Mouse (Mus musculus) forebrain, embryonic 16.5 days (tissue): Measurements from ENCODE around the gene Bcam. TPM values are rescaled to one million over a fixed set of nuclear protein-coding genes. Genes with fewer than 3 reads are reported as not detected.

Experiments
- ATAC-seq: fragments of 200-750 bp; cut with Nextera tagmentation; 2 replicates; pipeline ENCODE4 v1.8.0; 2017; ENCODE audit warnings: mild to moderate bottlenecking, moderate library complexity
- H3K27ac ChIP-seq: fragments of 300-500 bp; sonication (generic); 2 replicates; pipeline ENCODE4 v1.5.1; 2014; ENCODE audit warnings: low read length, control low read depth
- H3K27me3 ChIP-seq: fragments of 300-500 bp; sonication (generic); replicated peaks from 2 replicates; pipeline ENCODE4 v1.6.1; 2014; ENCODE audit warnings: low read length; ENCODE audit not compliant: control insufficient read depth, insufficient read depth
- H3K36me3 ChIP-seq: fragments of 300-500 bp; sonication (generic); 2 replicates; pipeline ENCODE4 v1.6.1; 2014; ENCODE audit not compliant: control insufficient read depth, insufficient read depth
- H3K4me1 ChIP-seq: fragments of 300-500 bp; sonication (generic); replicated peaks from 2 replicates; pipeline ENCODE4 v1.6.1; 2014; ENCODE audit warnings: low read length; ENCODE audit not compliant: control insufficient read depth, insufficient read depth
- H3K4me2 ChIP-seq: fragments of 300-500 bp; sonication (generic); 2 replicates; pipeline ENCODE4 v1.6.1; 2014; ENCODE audit warnings: mild to moderate bottlenecking, low read length, control low read depth
- H3K4me3 ChIP-seq: fragments of 300-500 bp; sonication (generic); replicated peaks from 2 replicates; pipeline ENCODE4 v1.5.1; 2014; ENCODE audit warnings: mild to moderate bottlenecking, low read length, control low read depth
- H3K9ac ChIP-seq: fragments of 300-500 bp; sonication (generic); replicated peaks from 2 replicates; pipeline ENCODE4 v1.6.1; 2014; ENCODE audit warnings: low read depth, low read length, control low read depth
- H3K9me3 ChIP-seq: fragments of 300-500 bp; sonication (generic); 2 replicates; pipeline ENCODE4 v1.6.1; 2016; ENCODE audit warnings: low read length; ENCODE audit not compliant: control insufficient read depth
- WGBS: fragments of 180-500 bp; shearing (Covaris S2); extraction: QIAGEN DNeasy Blood & Tissue Kit; methylation state at CpG from one replicate; pipeline ENCODE4 v1.1.7; 2014; 5-methylcytosine and 5-hydroxymethylcytosine counted together
- polyA plus RNA-seq: library from polyadenylated mRNA; unstranded; fragments of >200 nt; fragmentation: Nextera tagmentation; extraction: Ambion mirVana; gene quantifications from 2 replicates; pipeline ENCODE4 v1.2.1, GENCODE M21; 2015

The Bcam gene
- polyA plus RNA-seq, 1 experiment from 2014 or later = 7.9 TPM

GRCm38 (mm10) chr7:19743791-19744190 lies 27.0 kb downstream of the Bcam start:
- no peaks in the 10 kb centered on the region for H3K9me3 ChIP-seq
- peaks cover 23% of the 10 kb centered on the region for H3K4me1 ChIP-seq
- no peak overlapping the region for H3K4me2 ChIP-seq
- H3K36me3 ChIP-seq = no peaks in the 10 kb centered on the region
- WGBS = 93% methylated on average over 6 of the region's 6 CpGs
- no peak for ATAC-seq
- H3K27ac ChIP-seq = no peak overlapping the region
- no peak overlapping the region for H3K4me3 ChIP-seq
- no peak overlapping the region for H3K9ac ChIP-seq
- no peaks in the 10 kb centered on the region for H3K27me3 ChIP-seq

- no peak overlapping the region for H3K4me3 ChIP-seq
- H3K4me2 ChIP-seq = no peak overlapping the region
- H3K4me1 ChIP-seq = peaks cover 11% of the 10 kb centered on the region
- WGBS = 69% methylated on average over 5 of the region's 5 CpGs
- ATAC-seq = no peak
- no peak overlapping the region for H3K27ac ChIP-seq
- no peaks in the 10 kb centered on the region for H3K27me3 ChIP-seq
- no peak overlapping the region for H3K9ac ChIP-seq
- peaks cover 2% of the 10 kb centered on the region; the same call in 1 of the 2 replicates for H3K36me3 ChIP-seq
- no peaks in the 10 kb centered on the region for H3K9me3 ChIP-seq
Measured at GRCm38 (mm10) chr7:19742468-19742867, 28.3 kb downstream of the Bcam start.

DNA sequence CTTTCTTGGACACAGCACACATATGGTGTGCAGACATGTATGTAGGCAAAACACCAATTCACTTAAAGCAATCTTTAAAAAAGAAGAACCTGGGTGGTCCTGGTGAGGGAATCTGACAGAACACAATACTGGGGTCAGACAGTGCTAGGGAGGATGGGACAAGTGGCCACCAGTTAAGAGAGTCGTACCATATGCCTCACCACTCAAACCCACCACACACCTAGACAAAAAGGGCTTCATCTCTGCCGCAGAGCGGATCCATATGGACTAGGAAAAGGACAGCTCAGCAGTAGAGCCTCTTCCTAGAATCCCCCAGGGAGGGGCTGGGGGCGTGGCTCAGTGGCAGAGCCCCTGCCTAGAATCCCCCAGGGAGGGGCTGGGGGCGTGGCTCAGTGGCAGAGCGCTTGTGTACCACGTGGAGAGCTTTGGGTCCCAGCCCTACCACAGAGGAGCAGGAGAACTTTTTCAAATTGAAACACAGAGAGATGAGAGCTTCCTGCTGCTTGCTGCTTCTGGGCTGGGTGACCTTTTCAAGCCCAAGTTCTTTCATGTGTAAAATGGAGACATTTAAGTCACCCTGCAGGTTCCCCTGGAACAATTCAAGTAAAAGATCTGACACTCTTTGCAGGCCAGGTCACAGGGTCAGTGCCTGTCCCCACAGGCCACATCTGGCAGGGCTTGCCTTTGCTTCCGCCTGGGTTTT lies 29.3 kb downstream of the Bcam start:
- Histone ChIP-seq H3K9ac (no peak overlapping the region), H3K9me3 (no peaks in the 10 kb centered on the region), H3K4me2 (no peak overlapping the region), H3K36me3 (peaks cover 6% of the 10 kb centered on the region; the same call in 1 of the 2 replicates), H3K27ac (no peak overlapping the region), H3K4me3 (no peak overlapping the region), H3K4me1 (peaks cover 2% of the 10 kb centered on the region), H3K27me3 (no peaks in the 10 kb centered on the region)
- WGBS = 21% methylated on average over 8 of the region's 8 CpGs
- ATAC-seq = no peak

- Histone ChIP-seq H3K27me3 (no peaks in the 10 kb centered on the region), H3K9me3 (no peaks in the 10 kb centered on the region), H3K4me1 (no peaks in the 10 kb centered on the region), H3K4me3 (no peak overlapping the region), H3K27ac (no peak overlapping the region), H3K4me2 (no peak overlapping the region), H3K9ac (no peak overlapping the region), H3K36me3 (peaks cover 6% of the 10 kb centered on the region; the same call in 1 of the 2 replicates)
- no peak for ATAC-seq
- WGBS = 91% methylated on average over 11 of the region's 11 CpGs
Measured at GRCm38 (mm10) chr7:19740269-19740668, 30.5 kb downstream of the Bcam start.

GRCm38 (mm10) chr7:19738771-19739170 lies 32.0 kb downstream of the Bcam start:
- Histone ChIP-seq H3K27ac (no peak overlapping the region), H3K9me3 (no peaks in the 10 kb centered on the region), H3K4me3 (no peak overlapping the region), H3K27me3 (no peaks in the 10 kb centered on the region), H3K9ac (no peak overlapping the region), H3K4me1 (no peaks in the 10 kb centered on the region), H3K36me3 (peaks cover 7% of the 10 kb centered on the region; the same call in 1 of the 2 replicates), H3K4me2 (no peak overlapping the region)
- ATAC-seq = no peak
- 89% methylated on average over 3 of the region's 3 CpGs for WGBS

GRCm38 (mm10) chr7:19736389-19737057 lies 34.3 kb downstream of the Bcam start:
- Histone ChIP-seq H3K36me3 (peaks cover 12% of the 10 kb centered on the region; the same call in 1 of the 2 replicates), H3K27me3 (no peaks in the 10 kb centered on the region), H3K4me3 (no peak overlapping the region), H3K27ac (no peak overlapping the region), H3K9ac (no peak overlapping the region), H3K4me1 (no peaks in the 10 kb centered on the region), H3K9me3 (no peaks in the 10 kb centered on the region), H3K4me2 (no peak overlapping the region)
- no peak for ATAC-seq
- WGBS = 91% methylated on average over 15 of the region's 16 CpGs

GRCm38 (mm10) chr7:19734178-19734666 lies 36.6 kb downstream of the Bcam start:
- Histone ChIP-seq H3K4me1 (no peaks in the 10 kb centered on the region), H3K27ac (no peak overlapping the region), H3K4me2 (no peak overlapping the region), H3K36me3 (peaks cover 28% of the 10 kb centered on the region; the same call in 1 of the 2 replicates), H3K9ac (no peak overlapping the region), H3K4me3 (no peak overlapping the region), H3K9me3 (no peaks in the 10 kb centered on the region), H3K27me3 (no peaks in the 10 kb centered on the region)
- ATAC-seq = no peak
- WGBS = 88% methylated on average over 10 of the region's 10 CpGs

DNA sequence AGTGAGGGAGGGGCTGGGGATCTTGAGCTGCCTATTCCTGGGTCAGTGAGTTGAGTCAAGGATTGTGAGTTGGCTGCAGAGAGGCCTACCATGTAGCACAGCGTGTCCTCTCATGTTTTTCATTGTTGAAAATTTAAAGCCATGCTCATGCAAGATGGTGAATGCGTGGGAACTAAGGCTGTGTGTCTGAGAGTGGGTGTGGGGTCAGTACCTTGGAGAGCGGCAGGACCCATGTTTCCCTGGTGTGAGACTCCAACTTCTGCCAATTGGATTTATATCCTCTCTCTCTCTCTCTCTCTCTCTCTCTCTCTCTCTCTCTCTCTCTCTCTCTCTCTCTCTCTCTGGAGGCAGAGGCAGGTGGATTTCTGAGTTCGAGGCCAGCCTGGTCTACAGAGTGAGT lies 44.3 kb downstream of the Bcam start:
- peaks cover 36% of the 10 kb centered on the region; the same call in 1 of the 2 replicates for H3K36me3 ChIP-seq
- 91% methylated on average over 4 of the region's 4 CpGs for WGBS
- no peak overlapping the region for H3K9ac ChIP-seq
- no peaks in the 10 kb centered on the region for H3K4me1 ChIP-seq
- H3K27me3 ChIP-seq = no peaks in the 10 kb centered on the region
- no peak overlapping the region for H3K4me3 ChIP-seq
- no peak for ATAC-seq
- no peak overlapping the region for H3K27ac ChIP-seq
- H3K4me2 ChIP-seq = no peak overlapping the region
- no peaks in the 10 kb centered on the region for H3K9me3 ChIP-seq

DNA sequence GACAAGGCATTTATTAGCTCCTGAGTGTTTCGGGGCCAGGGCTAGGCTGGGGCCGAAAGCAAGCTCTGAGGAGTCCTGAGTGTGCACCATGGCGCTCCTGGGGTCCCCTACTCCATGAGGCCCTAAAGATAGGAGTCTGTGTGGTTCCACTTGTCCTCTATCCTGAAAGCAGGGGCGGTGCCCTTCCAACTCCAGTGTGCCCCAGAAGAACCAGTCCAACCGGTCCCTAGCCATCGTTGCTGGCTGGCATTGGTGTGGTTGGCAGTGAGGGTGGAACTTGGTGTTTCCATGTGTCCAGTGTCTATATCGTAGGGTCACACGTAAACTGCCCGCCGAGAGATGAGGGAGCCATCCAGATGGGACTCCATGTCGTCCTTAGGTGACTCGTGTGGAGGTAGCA lies 46.6 kb downstream of the Bcam start:
- Histone ChIP-seq H3K36me3 (peaks cover 20% of the 10 kb centered on the region; the same call in 1 of the 2 replicates), H3K9me3 (no peaks in the 10 kb centered on the region), H3K27me3 (no peaks in the 10 kb centered on the region), H3K9ac (no peak overlapping the region), H3K27ac (no peak overlapping the region), H3K4me3 (no peak overlapping the region), H3K4me2 (no peak overlapping the region), H3K4me1 (no peaks in the 10 kb centered on the region)
- 96% methylated on average over 12 of the region's 12 CpGs for WGBS
- no peak for ATAC-seq
